Mouse (Mus musculus): ENCODE data around the gene Ranbp3. TPM values are rescaled to one million over a fixed set of nuclear protein-coding genes. Genes with fewer than 3 reads are reported as not detected.

Gene Ranbp3
- total RNA-seq, 1 experiment from 2014 or later = 51.9 TPM

DNA sequence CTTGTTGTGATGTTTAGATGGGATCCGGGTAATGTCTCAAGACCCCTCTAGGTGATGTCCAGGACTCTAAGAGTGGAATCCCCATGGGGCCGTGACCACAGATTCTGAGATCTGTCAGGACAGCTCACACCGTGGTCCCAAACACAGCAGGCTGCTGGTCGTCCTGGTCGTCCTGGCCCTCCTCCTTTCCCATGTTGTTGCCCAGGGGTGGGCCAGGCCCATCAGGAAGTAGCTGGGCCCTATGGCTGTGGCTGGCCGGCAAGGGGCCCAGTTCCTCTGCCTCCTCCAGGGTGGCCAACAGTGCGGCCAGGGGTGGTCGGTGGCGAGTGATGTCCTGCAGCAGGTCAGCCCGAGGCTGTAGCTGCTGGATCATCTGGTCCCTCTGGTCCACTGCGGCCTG is 42.3 kb downstream of the Ranbp3 start:
- no peak for ATAC-seq (replicated peaks in 1 of 2; ENCODE audit: insufficient read depth in 1 of 2, low FRiP score in 2 of 2, low TSS enrichment in 1 of 2, low read depth in 1 of 2, poor library complexity in 2 of 2, severe bottlenecking in 2 of 2)

DNA sequence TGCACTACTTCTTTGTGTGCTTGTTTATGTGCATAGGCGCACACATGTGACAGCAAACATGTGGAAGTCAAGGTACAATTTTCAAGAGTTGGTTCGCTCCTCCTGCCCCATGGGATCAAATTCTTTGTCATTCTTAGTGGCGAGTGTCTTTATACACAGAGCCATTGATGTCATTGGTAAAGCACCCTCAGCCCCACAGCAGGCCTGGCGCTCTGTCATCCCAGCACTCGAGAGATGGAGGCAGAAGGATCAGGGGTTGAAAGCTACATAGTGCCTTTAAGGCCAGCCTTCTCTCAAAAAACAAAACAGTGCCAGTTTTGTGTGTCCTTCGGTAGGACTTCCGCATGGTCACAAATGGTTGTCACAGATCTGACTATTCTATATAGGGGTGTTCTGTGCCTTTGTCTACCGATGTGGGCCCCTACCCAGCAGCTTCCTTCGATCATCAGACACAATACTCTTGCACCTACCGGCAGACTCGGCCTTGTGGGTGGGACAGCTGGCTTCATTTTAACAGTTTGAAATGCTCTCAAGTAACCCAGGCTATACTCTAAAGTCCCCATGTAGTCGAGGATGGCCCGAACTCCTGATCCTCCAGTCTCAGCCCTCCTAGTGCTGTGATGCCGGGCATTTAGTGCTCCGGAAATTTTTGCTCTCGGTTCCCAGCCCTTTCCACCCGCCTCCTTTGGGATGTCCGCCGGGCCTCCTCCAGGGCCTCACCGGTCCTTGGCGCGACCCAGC is 43.0 kb downstream of the Ranbp3 start:
- no peak for ATAC-seq (replicated peaks in 1 of 2; ENCODE audit: insufficient read depth in 1 of 2, low FRiP score in 2 of 2, low TSS enrichment in 1 of 2, low read depth in 1 of 2, poor library complexity in 2 of 2, severe bottlenecking in 2 of 2)

DNA sequence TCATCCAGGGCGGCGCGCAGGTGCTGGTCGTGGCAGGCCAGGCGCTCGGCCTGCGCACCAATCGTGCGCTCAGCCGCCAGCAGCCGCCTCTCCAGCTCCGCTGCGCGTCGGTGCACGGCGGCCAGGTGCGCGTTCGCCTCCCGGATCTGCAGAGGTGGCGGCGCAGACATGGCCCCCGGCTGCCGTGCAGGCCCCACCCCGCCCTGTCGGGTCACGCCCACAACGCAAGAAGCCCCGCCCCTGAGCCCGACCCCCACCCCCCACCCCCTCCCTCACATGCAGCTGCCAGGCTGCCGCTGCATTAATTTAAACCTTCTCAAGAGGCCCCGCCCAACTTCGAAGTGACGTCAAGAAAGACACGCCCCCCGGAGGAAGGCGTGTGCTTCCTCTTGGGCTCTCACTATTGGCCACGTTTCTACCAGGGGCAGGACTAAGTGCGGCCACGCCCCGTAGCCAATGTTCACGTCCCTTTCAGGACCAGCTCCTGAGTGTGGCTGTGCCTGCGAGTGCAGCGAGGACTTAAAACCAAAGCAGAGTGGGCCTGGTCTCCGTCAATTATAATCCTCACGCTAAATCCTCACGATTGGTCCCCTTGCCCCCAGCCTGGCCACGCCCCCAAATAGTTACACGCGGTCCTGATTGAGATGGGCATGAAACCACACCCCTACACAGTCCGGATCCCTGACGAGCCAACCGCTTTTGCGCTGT is 43.7 kb downstream of the Ranbp3 start:
- ATAC-seq (replicated peaks in 1 of 2; ENCODE audit: insufficient read depth in 1 of 2, low FRiP score in 2 of 2, low TSS enrichment in 1 of 2, low read depth in 1 of 2, poor library complexity in 2 of 2, severe bottlenecking in 2 of 2) = peak; percentile 89 to 91

- peak; percentile 63 to 70 for ATAC-seq (replicated peaks in 1 of 2; ENCODE audit: insufficient read depth in 1 of 2, low FRiP score in 2 of 2, low TSS enrichment in 1 of 2, low read depth in 1 of 2, poor library complexity in 2 of 2, severe bottlenecking in 2 of 2)
Observed at GRCm38 (mm10) chr17:56717363-56718058, 44.4 kb downstream of the Ranbp3 start, which contains the start of the genes Ndufa11 and Vmac. Gene Ndufa11 (plus strand): TSS chr17:56717767. Gene Vmac (minus strand): TSS chr17:56718022.

GRCm38 (mm10) chr17:56722441-56722840 is 49.3 kb downstream of the Ranbp3 start:
- ATAC-seq (replicated peaks in 1 of 2; ENCODE audit: insufficient read depth in 1 of 2, low FRiP score in 2 of 2, low TSS enrichment in 1 of 2, low read depth in 1 of 2, poor library complexity in 2 of 2, severe bottlenecking in 2 of 2) = no peak

- ATAC-seq (replicated peaks in 1 of 2; ENCODE audit: insufficient read depth in 1 of 2, low FRiP score in 2 of 2, low TSS enrichment in 1 of 2, low read depth in 1 of 2, poor library complexity in 2 of 2, severe bottlenecking in 2 of 2) = no peak
Observed at GRCm38 (mm10) chr17:56723419-56724161, 50.5 kb downstream of the Ranbp3 start.

- ATAC-seq (replicated peaks in 1 of 2; ENCODE audit: insufficient read depth in 1 of 2, low FRiP score in 2 of 2, low TSS enrichment in 1 of 2, low read depth in 1 of 2, poor library complexity in 2 of 2, severe bottlenecking in 2 of 2) = no peak
Observed at GRCm38 (mm10) chr17:56727029-56727649, 54.0 kb downstream of the Ranbp3 start.

DNA sequence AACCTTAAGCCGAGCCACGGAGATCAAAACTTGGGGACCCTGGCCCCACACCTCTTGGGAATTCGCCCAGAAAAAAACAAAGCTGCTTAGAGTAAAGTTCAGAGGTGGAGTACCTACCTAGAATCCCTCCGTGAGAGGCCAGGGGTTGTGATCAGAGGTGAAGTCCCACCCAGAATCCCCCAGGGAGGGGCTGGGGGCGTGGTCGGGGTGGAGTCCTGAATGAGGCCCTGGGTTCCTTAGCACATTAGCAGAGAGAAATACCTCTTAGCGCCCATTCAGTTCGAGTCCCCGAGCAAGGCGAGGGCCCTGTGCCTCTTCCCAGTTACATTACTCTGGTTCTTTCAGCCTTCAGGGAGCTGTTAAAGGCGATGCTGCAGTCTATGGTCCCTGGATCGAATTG is 54.6 kb downstream of the Ranbp3 start:
- no peak for ATAC-seq (replicated peaks in 1 of 2; ENCODE audit: insufficient read depth in 1 of 2, low FRiP score in 2 of 2, low TSS enrichment in 1 of 2, low read depth in 1 of 2, poor library complexity in 2 of 2, severe bottlenecking in 2 of 2)

GRCm38 (mm10) chr17:56728117-56728516 is 55.0 kb downstream of the Ranbp3 start:
- ATAC-seq (replicated peaks in 1 of 2; ENCODE audit: insufficient read depth in 1 of 2, low FRiP score in 2 of 2, low TSS enrichment in 1 of 2, low read depth in 1 of 2, poor library complexity in 2 of 2, severe bottlenecking in 2 of 2) = no peak

GRCm38 (mm10) chr17:56729151-56729550 is 56.1 kb downstream of the Ranbp3 start:
- no peak for ATAC-seq (replicated peaks in 1 of 2; ENCODE audit: insufficient read depth in 1 of 2, low FRiP score in 2 of 2, low TSS enrichment in 1 of 2, low read depth in 1 of 2, poor library complexity in 2 of 2, severe bottlenecking in 2 of 2)

DNA sequence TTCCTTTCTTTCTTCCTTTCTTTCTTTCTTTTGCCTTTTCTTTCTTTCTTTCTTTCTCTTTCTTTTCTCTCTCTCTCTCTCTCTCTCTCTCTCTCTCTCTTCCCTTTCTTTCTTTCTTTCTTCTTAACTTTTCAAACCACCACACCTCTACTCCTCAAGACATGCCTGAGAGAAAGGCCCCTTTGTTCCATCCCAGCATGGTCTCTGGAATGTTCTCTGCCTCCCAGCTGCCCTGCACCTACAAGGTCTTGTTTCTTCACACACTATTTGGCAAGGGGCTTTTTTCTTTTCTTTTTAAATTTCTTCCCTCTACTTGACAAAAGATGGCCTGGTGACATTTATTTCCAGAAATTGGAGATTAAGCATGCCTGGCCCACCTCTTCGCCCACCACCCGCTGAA is 56.6 kb downstream of the Ranbp3 start:
- no peak for ATAC-seq (replicated peaks in 1 of 2; ENCODE audit: insufficient read depth in 1 of 2, low FRiP score in 2 of 2, low TSS enrichment in 1 of 2, low read depth in 1 of 2, poor library complexity in 2 of 2, severe bottlenecking in 2 of 2)

GRCm38 (mm10) chr17:56736534-56736933 is 63.4 kb downstream of the Ranbp3 start:
- ATAC-seq (replicated peaks in 1 of 2; ENCODE audit: insufficient read depth in 1 of 2, low FRiP score in 2 of 2, low TSS enrichment in 1 of 2, low read depth in 1 of 2, poor library complexity in 2 of 2, severe bottlenecking in 2 of 2) = no peak

DNA sequence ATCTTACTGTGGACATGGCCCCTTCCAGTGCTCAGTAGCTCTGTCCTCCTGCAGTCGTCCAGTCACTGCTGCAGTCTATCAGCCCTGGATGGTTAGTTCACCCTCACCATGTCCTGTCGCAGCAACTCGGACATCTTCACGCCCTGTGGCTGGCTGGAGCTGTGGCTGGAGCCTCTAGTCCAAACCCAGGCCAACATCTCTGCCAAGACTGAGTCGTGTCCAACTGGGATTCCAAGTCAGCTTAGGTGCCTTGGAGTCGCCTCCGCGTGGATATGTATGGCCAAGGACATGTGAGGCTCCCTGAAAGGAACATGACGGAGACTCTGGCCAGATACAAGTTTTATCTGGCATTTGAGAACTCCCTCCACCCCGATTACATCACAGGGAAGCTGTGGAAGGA is 65.1 kb downstream of the Ranbp3 start:
- ATAC-seq (replicated peaks in 1 of 2; ENCODE audit: insufficient read depth in 1 of 2, low FRiP score in 2 of 2, low TSS enrichment in 1 of 2, low read depth in 1 of 2, poor library complexity in 2 of 2, severe bottlenecking in 2 of 2) = no peak

DNA sequence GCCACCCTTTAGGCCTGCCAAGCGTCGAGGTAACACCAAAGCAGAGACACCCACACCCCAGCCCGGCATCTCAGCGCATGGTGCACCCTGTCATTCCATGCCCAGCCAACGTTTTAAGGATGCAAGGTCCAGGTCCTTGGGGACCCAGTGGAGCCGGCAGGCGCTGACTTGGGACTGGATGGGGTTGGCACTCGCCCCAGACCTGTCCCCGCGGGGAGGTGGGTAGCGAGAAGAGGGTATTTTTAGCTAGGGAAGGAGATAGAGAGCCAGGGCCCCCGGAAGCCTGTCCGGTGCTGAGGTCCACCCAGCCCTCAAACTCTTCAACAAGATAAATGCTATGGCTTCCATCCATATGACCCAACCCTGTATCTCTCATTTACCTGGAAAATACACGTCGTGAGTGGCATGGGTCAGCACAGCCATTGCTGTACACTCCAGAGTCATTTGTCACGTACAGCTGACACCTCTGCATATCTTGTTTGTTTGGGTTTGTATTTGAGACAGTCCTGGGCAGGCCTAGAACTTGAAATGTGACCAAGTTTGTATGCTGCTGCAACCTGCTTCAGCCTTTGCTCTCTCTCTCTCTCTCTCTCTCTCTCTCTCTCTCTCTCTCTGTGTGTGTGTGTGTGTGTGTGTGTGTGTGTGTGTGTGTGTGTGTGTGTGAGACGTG is 67.2 kb downstream of the Ranbp3 start:
- ATAC-seq (replicated peaks in 1 of 2; ENCODE audit: insufficient read depth in 1 of 2, low FRiP score in 2 of 2, low TSS enrichment in 1 of 2, low read depth in 1 of 2, poor library complexity in 2 of 2, severe bottlenecking in 2 of 2) = no peak

GRCm38 (mm10) chr17:56740788-56741160 is 67.7 kb downstream of the Ranbp3 start:
- ATAC-seq (replicated peaks in 1 of 2; ENCODE audit: insufficient read depth in 1 of 2, low FRiP score in 2 of 2, low TSS enrichment in 1 of 2, low read depth in 1 of 2, poor library complexity in 2 of 2, severe bottlenecking in 2 of 2) = no peak

DNA sequence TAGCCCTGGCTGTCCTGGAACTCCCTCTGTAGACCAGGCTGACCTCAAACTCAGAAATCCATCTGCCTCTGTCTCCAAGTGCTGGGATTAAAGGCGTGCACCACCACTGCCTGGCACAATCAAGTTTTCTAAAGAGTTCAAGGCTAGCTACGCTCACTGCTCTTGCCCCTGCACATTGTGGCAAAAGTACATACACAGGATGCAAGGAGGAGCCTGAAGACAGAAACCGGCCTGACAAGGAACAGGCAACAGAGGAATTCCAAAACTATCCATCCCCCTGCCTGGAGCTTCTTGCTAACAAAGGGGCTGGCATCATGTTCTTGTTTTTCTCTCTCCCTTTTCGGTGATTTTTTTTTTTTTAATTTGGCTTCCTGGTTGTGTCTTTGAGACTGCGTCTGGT is 71.1 kb downstream of the Ranbp3 start:
- ATAC-seq (replicated peaks in 1 of 2; ENCODE audit: insufficient read depth in 1 of 2, low FRiP score in 2 of 2, low TSS enrichment in 1 of 2, low read depth in 1 of 2, poor library complexity in 2 of 2, severe bottlenecking in 2 of 2) = no peak

All from hematopoietic stem cell, adult 5-6 weeks (primary cell).